Mouse (Mus musculus): ENCODE results near the gene Olfr957. TPM values are rescaled to one million over a fixed set of nuclear protein-coding genes. Genes with fewer than 3 reads are reported as not detected.

Gene Olfr957
- polyA plus RNA-seq, 1 experiment from 2014 or later, result not detected

- no peak overlapping the region for H3K9ac ChIP-seq (ENCODE audit: low read depth, low read length)
- no peak for TF ChIP-seq CTCF (IDR thresholded peaks at IDR 0.05; ENCODE audit: low read depth)
- no peaks in the 10 kb centered on the region for H3K27me3 ChIP-seq (ENCODE audit: insufficient read depth, low read length)
- DNase-seq (ENCODE audit: low spot score), result peak; percentile 28
- no peak overlapping the region for H3K4me2 ChIP-seq (ENCODE audit: low read length)
- no peaks in the 10 kb centered on the region for H3K36me3 ChIP-seq (ENCODE audit: insufficient read depth, low read length)
- no peaks in the 10 kb centered on the region for H3K9me3 ChIP-seq (replicated peaks; ENCODE audit: low read length)
- no peaks in the 10 kb centered on the region for H3K4me1 ChIP-seq (replicated peaks; ENCODE audit: insufficient read depth, low read length)
- H3K27ac ChIP-seq, result no peak overlapping the region
- no peak for ATAC-seq (replicated peaks; ENCODE audit: low FRiP score, low read depth)
- H3K4me3 ChIP-seq (replicated peaks; ENCODE audit: low read depth, low read length), result no peak overlapping the region
These were observed 3.0 kb upstream of the Olfr957 start for GRCm38 (mm10) chr9:39518595-39518994.

GRCm38 (mm10) chr9:39509412-39509811 is 6.2 kb downstream of the Olfr957 start:
- no peaks in the 10 kb centered on the region for H3K27me3 ChIP-seq (ENCODE audit: insufficient read depth, low read length)
- H3K27ac ChIP-seq, result no peak overlapping the region
- no peaks in the 10 kb centered on the region for H3K9me3 ChIP-seq (replicated peaks; ENCODE audit: low read length)
- 83% methylated on average over 9 of the region's 9 CpGs for WGBS
- no peak overlapping the region for H3K4me3 ChIP-seq (replicated peaks; ENCODE audit: low read depth, low read length)
- H3K4me2 ChIP-seq (ENCODE audit: low read length), result no peak overlapping the region
- no peak overlapping the region for H3K9ac ChIP-seq (ENCODE audit: low read depth, low read length)
- H3K4me1 ChIP-seq (replicated peaks; ENCODE audit: insufficient read depth, low read length), result no peaks in the 10 kb centered on the region
- ATAC-seq (replicated peaks; ENCODE audit: low FRiP score, low read depth) (no peak), DNase-seq (ENCODE audit: low spot score) (no peak)
- TF ChIP-seq CTCF (IDR thresholded peaks at IDR 0.05; ENCODE audit: low read depth), result no peak
- H3K36me3 ChIP-seq (ENCODE audit: insufficient read depth, low read length), result no peaks in the 10 kb centered on the region

DNA sequence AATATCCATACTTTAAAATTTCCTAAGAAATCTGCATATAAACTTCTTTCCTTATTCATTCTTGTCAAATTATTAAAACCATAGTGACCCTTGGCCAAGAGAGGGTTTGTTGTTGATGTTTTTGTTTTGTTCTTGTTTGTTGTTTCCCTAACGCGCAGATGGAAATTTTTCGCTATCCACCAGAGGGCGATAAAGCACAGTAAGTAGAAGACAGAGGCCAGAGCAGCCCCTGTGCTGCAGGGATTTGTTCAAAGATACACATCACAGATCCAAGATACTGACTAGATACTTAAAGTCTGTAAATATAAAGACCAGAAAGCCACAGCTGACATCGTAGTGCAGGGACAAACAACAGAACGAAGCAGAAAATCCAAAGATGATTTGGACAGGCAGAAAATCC is 6.6 kb downstream of the Olfr957 start:
- peak; percentile 79 for DNase-seq (ENCODE audit: low spot score)

DNA sequence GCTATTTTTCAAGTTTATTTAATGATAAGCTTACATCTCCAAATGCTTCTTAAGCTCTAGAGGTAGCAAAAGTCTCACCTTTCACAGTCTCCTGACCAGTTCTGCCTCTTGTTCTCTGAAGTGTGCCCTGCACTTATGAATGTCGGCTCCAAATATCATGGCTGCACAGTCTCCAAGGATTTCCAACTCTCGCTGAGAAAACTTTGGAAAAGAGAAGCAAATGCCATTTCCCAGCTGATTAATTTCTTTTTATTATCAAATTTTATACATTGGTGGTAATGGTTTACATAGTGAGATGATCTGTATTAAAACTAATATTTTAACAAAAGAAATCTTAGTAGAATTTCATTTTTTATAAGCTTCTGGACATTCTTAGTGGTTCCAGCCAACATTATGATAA is 21.7 kb downstream of the Olfr957 start, which contains the start of gene Olfr44:
Gene Olfr44 (minus strand): TSS at position 101 of the 400 bp plus-strand sequence.
- DNase-seq (ENCODE audit: low spot score), result no peak
- no peak within 1 kb of the TSS for H3K9ac ChIP-seq (ENCODE audit: low read depth, low read length)
- no peak within 1 kb of the TSS for H3K4me2 ChIP-seq (ENCODE audit: low read length)
- H3K36me3 ChIP-seq (ENCODE audit: insufficient read depth, low read length), result no peaks in the 10 kb centered on the region
- H3K27ac ChIP-seq, result no peak within 1 kb of the TSS
- TF ChIP-seq CTCF (IDR thresholded peaks at IDR 0.05; ENCODE audit: low read depth), result no peak
- ATAC-seq (replicated peaks; ENCODE audit: low FRiP score, low read depth), result no peak
- no peaks in the 10 kb centered on the region for H3K9me3 ChIP-seq (replicated peaks; ENCODE audit: low read length)
- no peaks in the 10 kb centered on the region for H3K4me1 ChIP-seq (replicated peaks; ENCODE audit: insufficient read depth, low read length)
- H3K4me3 ChIP-seq (replicated peaks; ENCODE audit: low read depth, low read length), result no peak within 1 kb of the TSS
- no peaks in the 10 kb centered on the region for H3K27me3 ChIP-seq (ENCODE audit: insufficient read depth, low read length)
- 85% methylated on average over 2 of the region's 2 CpGs for whole genome bisulfite sequencing

More for the DNA sequence above, 6.6 kb downstream of the Olfr957 start:
- Histone ChIP-seq H3K27ac (no peak overlapping the region), H3K9ac (ENCODE audit: low read depth, low read length) (no peak overlapping the region), H3K4me3 (replicated peaks; ENCODE audit: low read depth, low read length) (no peak overlapping the region), H3K9me3 (replicated peaks; ENCODE audit: low read length) (no peaks in the 10 kb centered on the region), H3K4me2 (ENCODE audit: low read length) (no peak overlapping the region), H3K4me1 (replicated peaks; ENCODE audit: insufficient read depth, low read length) (no peaks in the 10 kb centered on the region), H3K27me3 (ENCODE audit: insufficient read depth, low read length) (no peaks in the 10 kb centered on the region), H3K36me3 (ENCODE audit: insufficient read depth, low read length) (no peaks in the 10 kb centered on the region)
- no peak for ATAC-seq (replicated peaks; ENCODE audit: low FRiP score, low read depth)
- 11% methylated on average over 6 of the region's 6 CpGs for WGBS
- TF ChIP-seq CTCF (IDR thresholded peaks at IDR 0.05; ENCODE audit: low read depth), result peak; percentile 83

DNA sequence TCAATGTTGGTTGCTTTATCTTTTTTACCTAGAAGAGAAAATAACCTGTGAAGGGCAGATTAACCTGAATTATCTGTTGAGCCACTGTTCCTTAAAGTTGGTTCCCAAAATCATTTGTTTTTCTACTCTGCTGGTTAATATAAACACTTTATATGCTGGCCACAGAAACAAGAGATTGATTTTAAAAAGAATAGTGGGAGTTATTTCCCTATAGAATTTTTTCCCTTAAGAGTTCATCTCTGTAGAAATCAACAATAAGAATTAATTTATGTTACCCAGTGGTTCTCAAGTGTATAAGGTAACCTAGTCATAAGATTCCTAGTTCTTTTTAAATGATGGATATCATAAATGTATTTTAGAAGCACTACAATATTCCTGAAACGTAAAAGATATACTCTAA is 43.8 kb downstream of the Olfr957 start, which contains the start of gene Olfr955:
Gene Olfr955 (minus strand): TSS at position 101 of the 400 bp plus-strand sequence.
- no peaks in the 10 kb centered on the region for H3K4me1 ChIP-seq (replicated peaks; ENCODE audit: insufficient read depth, low read length)
- TF ChIP-seq CTCF (IDR thresholded peaks at IDR 0.05; ENCODE audit: low read depth), result no peak
- no peak within 1 kb of the TSS for H3K4me2 ChIP-seq (ENCODE audit: low read length)
- H3K4me3 ChIP-seq (replicated peaks; ENCODE audit: low read depth, low read length), result no peak within 1 kb of the TSS
- H3K27ac ChIP-seq, result no peak within 1 kb of the TSS
- no peak within 1 kb of the TSS for H3K9ac ChIP-seq (ENCODE audit: low read depth, low read length)
- H3K36me3 ChIP-seq (ENCODE audit: insufficient read depth, low read length), result no peaks in the 10 kb centered on the region
- no peak for ATAC-seq (replicated peaks; ENCODE audit: low FRiP score, low read depth)
- WGBS, result 53% methylated on average over 1 of the region's 1 CpGs
- no peaks in the 10 kb centered on the region for H3K27me3 ChIP-seq (ENCODE audit: insufficient read depth, low read length)
- no peak for DNase-seq (ENCODE audit: low spot score)
- H3K9me3 ChIP-seq (replicated peaks; ENCODE audit: low read length), result no peaks in the 10 kb centered on the region

Other genes with a start within 250 kb of the Olfr957 start
- gene Olfr945, start 239.0 kb downstream of the Olfr957 start, polyA plus RNA-seq (2015; fragmentation: Nextera tagmentation; extraction: Ambion mirVana), result not detected in 2 replicates
- not detected in 2 replicates for gene Olfr948, start 189.8 kb downstream of the Olfr957 start, polyA plus RNA-seq (2015; fragmentation: Nextera tagmentation; extraction: Ambion mirVana)
- not detected in 2 replicates for gene Olfr951, start 128.4 kb downstream of the Olfr957 start, polyA plus RNA-seq (2015; fragmentation: Nextera tagmentation; extraction: Ambion mirVana)
- not detected in 2 replicates for gene Olfr952, start 88.7 kb downstream of the Olfr957 start, polyA plus RNA-seq (2015; fragmentation: Nextera tagmentation; extraction: Ambion mirVana)
- not detected in 2 replicates for gene Olfr954, start 59.1 kb downstream of the Olfr957 start, polyA plus RNA-seq (2015; fragmentation: Nextera tagmentation; extraction: Ambion mirVana)
- gene Olfr955, start 43.9 kb downstream of the Olfr957 start, polyA plus RNA-seq (2015; fragmentation: Nextera tagmentation; extraction: Ambion mirVana), result not detected in 2 replicates
- gene Olfr44, start 21.8 kb downstream of the Olfr957 start, polyA plus RNA-seq (2015; fragmentation: Nextera tagmentation; extraction: Ambion mirVana), result not detected in 2 replicates
- not detected in 2 replicates for gene Olfr958, start 38.2 kb upstream of the Olfr957 start, polyA plus RNA-seq (2015; fragmentation: Nextera tagmentation; extraction: Ambion mirVana)
- not detected in 2 replicates for gene Olfr959, start 59.8 kb upstream of the Olfr957 start, polyA plus RNA-seq (2015; fragmentation: Nextera tagmentation; extraction: Ambion mirVana)
- 9.1 and 10.2 TPM in 2 replicates for gene AW551984, start 88.6 kb upstream of the Olfr957 start, polyA plus RNA-seq (2015; fragmentation: Nextera tagmentation; extraction: Ambion mirVana)
- gene Olfr148, start 94.8 kb upstream of the Olfr957 start, polyA plus RNA-seq (2015; fragmentation: Nextera tagmentation; extraction: Ambion mirVana), result not detected in 2 replicates
- gene Olfr960, start 105.6 kb upstream of the Olfr957 start, polyA plus RNA-seq (2015; fragmentation: Nextera tagmentation; extraction: Ambion mirVana), result not detected in 2 replicates
- gene Olfr961, start 129.3 kb upstream of the Olfr957 start, polyA plus RNA-seq (2015; fragmentation: Nextera tagmentation; extraction: Ambion mirVana), result not detected in 2 replicates
- gene Olfr963, start 151.4 kb upstream of the Olfr957 start, polyA plus RNA-seq (2015; fragmentation: Nextera tagmentation; extraction: Ambion mirVana), result not detected in 2 replicates
- not detected in 2 replicates for gene Olfr149, start 191.3 kb upstream of the Olfr957 start, polyA plus RNA-seq (2015; fragmentation: Nextera tagmentation; extraction: Ambion mirVana)
- gene Olfr965, start 195.5 kb upstream of the Olfr957 start, polyA plus RNA-seq (2015; fragmentation: Nextera tagmentation; extraction: Ambion mirVana), result not detected in 2 replicates
- not detected in 2 replicates for gene Olfr150, start 215.2 kb upstream of the Olfr957 start, polyA plus RNA-seq (2015; fragmentation: Nextera tagmentation; extraction: Ambion mirVana)
- gene Olfr967, start 230.4 kb upstream of the Olfr957 start, polyA plus RNA-seq (2015; fragmentation: Nextera tagmentation; extraction: Ambion mirVana), result not detected in 2 replicates

Data from kidney, postnatal 0 days (tissue).